Mouse (Mus musculus): ENCODE data around the gene Myo18b.

DNA sequence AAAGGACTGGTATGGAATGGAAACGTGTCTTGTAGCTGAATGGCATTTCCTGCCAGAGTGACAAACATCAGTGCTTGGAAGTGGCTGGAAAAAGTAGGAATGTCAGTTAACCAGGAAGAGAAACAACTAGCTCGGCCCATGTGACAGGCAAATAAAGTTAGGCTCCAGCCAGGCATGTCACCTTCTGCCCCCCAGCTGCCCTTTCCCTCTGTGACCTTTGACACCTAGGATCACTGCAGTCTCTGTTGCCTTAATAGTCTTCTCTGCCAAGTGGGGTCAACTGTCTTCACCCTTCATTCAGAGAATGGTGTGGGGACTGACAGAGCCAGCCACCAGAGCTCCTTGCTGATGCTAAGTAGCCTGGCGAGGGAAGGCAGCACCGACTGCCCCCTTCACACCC lies 236.9 kb downstream of the Myo18b start:
- TF ChIP-seq CTCF (IDR thresholded peaks at IDR 0.05; ENCODE audit: extremely low read depth, insufficient read depth, insufficient read length, insufficient replicate concordance), result no peak
- TF ChIP-seq POLR2A (IDR thresholded peaks at IDR 0.05; ENCODE audit: low read depth, low read length), result no peak

Measured in spleen, adult 2 months (tissue).